Mouse (Mus musculus) embryonic fibroblast, embryonic 13.5 days (primary cell): ENCODE measurements around the gene 4930432K21Rik.
A peak's percentile ranks its signal among the peaks of the same experiment; 100 is the strongest.

Experiments used
- CTCF ChIP-seq: IDR thresholded peaks from 2 replicates; pipeline ENCODE4 v1.5.1; 2011; ENCODE audit warnings: mild to moderate bottlenecking, control low read depth, low read length, moderate library complexity, borderline replicate concordance; ENCODE audit not compliant: insufficient read depth
- POLR2A ChIP-seq: IDR thresholded peaks from 2 replicates; pipeline ENCODE4 v1.6.1; 2011; ENCODE audit warnings: low read depth, mild to moderate bottlenecking, control low read depth, low read length, moderate library complexity

DNA sequence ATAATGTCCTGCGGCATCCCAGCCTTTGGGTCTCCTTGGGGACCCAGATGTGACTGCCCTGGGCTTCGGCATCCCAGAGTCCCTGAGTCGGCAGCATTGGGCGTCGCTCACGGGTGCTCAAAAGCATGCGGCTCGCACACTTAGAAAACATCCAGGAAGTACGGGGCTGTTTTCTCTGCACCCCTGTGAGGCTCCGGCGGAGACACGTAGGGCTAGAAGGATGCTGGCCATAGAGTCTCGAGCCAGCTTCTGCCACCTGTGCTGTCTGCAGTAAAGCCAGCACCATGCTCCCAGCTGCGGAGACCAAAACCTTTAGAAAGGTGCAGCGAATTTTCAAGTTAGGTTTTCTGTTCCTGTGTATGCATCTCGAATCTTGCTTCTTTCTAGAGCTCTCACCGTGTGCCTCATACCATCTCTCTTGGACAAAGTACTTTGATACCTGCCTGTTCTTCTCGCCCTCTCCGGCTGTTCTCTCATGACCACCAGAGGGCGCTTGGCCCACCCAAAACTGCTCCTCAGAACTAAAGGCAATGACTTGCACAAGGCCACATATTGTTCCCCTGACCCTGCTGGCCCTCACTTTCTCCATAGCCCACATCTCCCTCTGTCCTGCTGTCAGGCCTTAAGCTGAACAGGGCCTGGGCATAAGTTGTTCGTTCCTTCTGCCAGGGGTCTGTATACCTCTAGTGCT is 39.4 kb downstream of the 4930432K21Rik start:
- TF ChIP-seq CTCF: peak; percentile 72
- no peak for TF ChIP-seq POLR2A
